Mouse (Mus musculus) erythroblast, embryonic 14.5 days (primary cell): ENCODE results near the gene Aatk. TPM values are rescaled to one million over a fixed set of nuclear protein-coding genes. Genes with fewer than 3 reads are reported as not detected.

Experiments
- H3K27me3 ChIP-seq: 2 replicates; pipeline ENCODE4 v1.6.1; 2012; ENCODE audit warnings: inconsistent platforms; ENCODE audit not compliant: control insufficient read depth
- H3K36me3 ChIP-seq: 2 replicates; pipeline ENCODE4 v1.6.1; 2012; ENCODE audit warnings: mild to moderate bottlenecking, inconsistent platforms; ENCODE audit not compliant: control insufficient read depth
- H3K4me1 ChIP-seq: 2 replicates; pipeline ENCODE4 v1.6.1; 2012; ENCODE audit warnings: inconsistent platforms; ENCODE audit not compliant: control insufficient read depth
- H3K4me3 ChIP-seq: replicated peaks from 2 replicates; pipeline ENCODE3; 2012; ENCODE audit warnings: moderate library complexity, mild to moderate bottlenecking, inconsistent platforms
- H3K9me3 ChIP-seq: 2 replicates; pipeline ENCODE4 v1.6.1; 2012; ENCODE audit warnings: low read length, inconsistent platforms, mixed read lengths; ENCODE audit not compliant: control insufficient read depth
- GATA1 ChIP-seq: IDR thresholded peaks from 2 replicates; pipeline ENCODE4 v1.6.1; 2012; ENCODE audit warnings: low read length, inconsistent platforms, mixed read lengths
- TAL1 ChIP-seq: IDR thresholded peaks from 3 replicates; pipeline ENCODE4 v1.6.1; 2012; ENCODE audit warnings: low read length, inconsistent platforms, mixed read lengths
- polyA plus RNA-seq: library from polyadenylated mRNA; stranded (reverse); fragments of >175 nt; gene quantifications from 2 replicates; pipeline ENCODE4 v1.2.3, GENCODE M21; 2012

Gene Aatk
- polyA plus RNA-seq, 1 experiment: 0.03 TPM

DNA sequence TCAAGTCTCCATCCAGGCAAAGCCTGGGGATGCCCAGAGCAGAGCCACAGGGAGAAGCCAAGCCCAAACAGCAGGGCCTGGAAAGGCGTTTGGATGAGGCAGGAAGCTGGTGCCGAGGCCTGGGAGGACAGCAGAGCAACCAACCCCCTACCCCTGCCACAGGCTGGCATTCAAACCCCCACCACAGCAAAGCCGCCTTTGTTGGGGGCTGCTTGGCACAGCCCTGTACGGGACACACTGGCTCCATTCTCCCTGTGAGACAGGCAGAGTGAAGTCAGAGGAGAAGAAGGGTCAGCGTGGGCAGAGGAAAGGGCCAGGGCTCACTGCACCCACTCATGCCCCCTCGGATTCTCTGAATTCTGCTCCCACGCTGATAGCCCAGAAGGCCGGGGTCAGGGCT is 30.0 kb downstream of the Aatk start:
- TF ChIP-seq TAL1 (no peak), GATA1 (no peak)
- peaks cover 3% of the 10 kb centered on the region; the same call in 1 of the 2 replicates for H3K4me1 ChIP-seq
- H3K36me3 ChIP-seq: no peaks in the 10 kb centered on the region
- H3K4me3 ChIP-seq: no peak overlapping the region
- no peaks in the 10 kb centered on the region for H3K9me3 ChIP-seq
- H3K27me3 ChIP-seq: peaks cover 4% of the 10 kb centered on the region; the same call in 1 of the 2 replicates

- Histone ChIP-seq H3K9me3 (no peaks in the 10 kb centered on the region), H3K36me3 (no peaks in the 10 kb centered on the region), H3K4me1 (peaks cover 3% of the 10 kb centered on the region; the same call in 1 of the 2 replicates), H3K27me3 (peaks cover 8% of the 10 kb centered on the region), H3K4me3 (no peak overlapping the region)
- TF ChIP-seq TAL1 (no peak), GATA1 (no peak)
Measured at GRCm38 (mm10) chr11:120014758-120015157, 32.2 kb downstream of the Aatk start.

DNA sequence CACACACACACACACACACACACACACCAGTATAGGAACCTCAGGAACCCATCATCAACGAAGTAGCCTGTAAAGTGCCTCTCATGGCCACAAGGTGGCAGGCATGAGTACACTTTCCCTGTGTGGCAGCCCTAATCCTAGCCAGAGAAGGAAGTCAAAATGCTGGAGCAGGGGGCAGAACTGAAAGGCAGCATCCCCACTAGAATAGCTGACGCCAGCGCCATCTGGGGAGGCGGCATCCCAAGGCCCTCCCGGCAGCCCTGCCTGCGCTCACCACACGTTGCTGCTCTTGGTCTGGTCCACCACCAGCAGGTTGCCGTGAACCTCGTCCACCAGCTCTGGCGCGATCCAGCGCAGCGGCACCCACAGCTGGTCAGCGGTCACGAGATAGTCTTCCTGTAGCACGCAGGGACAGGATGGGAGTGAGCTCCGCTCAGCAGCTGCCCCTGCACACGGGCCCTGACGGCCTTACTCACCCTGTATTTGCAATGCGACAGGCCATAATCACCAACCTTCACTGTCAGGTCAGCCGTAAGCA is 33.7 kb downstream of the Aatk start:
- no peaks in the 10 kb centered on the region for H3K36me3 ChIP-seq
- no peak overlapping the region for H3K4me3 ChIP-seq
- peaks cover 3% of the 10 kb centered on the region; the same call in 1 of the 2 replicates for H3K4me1 ChIP-seq
- H3K27me3 ChIP-seq: peaks cover 8% of the 10 kb centered on the region
- TF ChIP-seq TAL1 (no peak), GATA1 (no peak)
- no peaks in the 10 kb centered on the region for H3K9me3 ChIP-seq

- Histone ChIP-seq H3K4me3 (no peak overlapping the region), H3K36me3 (no peaks in the 10 kb centered on the region), H3K4me1 (peaks cover 3% of the 10 kb centered on the region; the same call in 1 of the 2 replicates), H3K9me3 (no peaks in the 10 kb centered on the region), H3K27me3 (peaks cover 8% of the 10 kb centered on the region)
- TF ChIP-seq TAL1 (no peak), GATA1 (no peak)
Measured at GRCm38 (mm10) chr11:120012702-120013101, 34.3 kb downstream of the Aatk start.

DNA sequence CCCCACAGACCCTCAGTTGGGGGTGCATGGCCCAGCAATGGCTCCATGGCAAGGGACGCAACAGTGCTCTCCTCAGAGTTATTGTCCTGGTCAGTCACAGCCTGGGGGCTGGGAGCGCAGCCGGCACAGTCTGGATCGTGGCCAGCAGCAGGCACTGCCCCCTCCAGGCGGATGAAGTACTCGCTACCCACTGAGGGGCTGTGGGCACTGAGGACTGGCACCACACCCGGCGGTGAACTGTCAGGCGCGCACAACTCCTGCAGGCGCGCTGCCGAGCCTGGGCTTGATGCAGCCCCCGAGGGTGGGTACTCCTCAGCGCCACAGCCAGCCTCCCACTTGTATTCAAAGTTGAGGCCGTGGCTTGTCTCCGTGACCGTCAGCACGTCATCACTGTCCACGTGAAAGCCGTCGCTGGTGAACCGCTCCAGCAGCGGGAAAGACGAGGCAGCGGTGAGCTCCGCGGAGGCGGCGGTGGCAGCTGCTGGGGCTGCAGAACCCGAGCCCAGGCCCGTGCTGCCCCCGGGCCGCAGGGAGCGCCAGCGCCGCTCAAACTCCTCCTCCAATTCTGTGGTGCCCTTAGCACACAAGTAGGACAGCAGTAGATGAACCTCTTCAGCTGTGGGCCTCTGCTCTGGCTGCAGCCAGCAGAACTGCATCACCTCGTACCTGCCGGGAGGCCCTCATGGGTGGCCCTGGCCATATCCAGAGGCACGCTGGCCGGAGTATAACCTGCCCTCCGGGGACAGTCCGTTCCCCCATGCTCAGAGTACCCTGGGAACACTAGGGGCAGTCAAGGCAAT is 35.0 kb downstream of the Aatk start:
- H3K27me3 ChIP-seq: peaks cover 8% of the 10 kb centered on the region
- TF ChIP-seq TAL1 (no peak), GATA1 (no peak)
- H3K4me1 ChIP-seq: peaks cover 3% of the 10 kb centered on the region; the same call in 1 of the 2 replicates
- no peaks in the 10 kb centered on the region for H3K36me3 ChIP-seq
- no peak overlapping the region for H3K4me3 ChIP-seq
- no peaks in the 10 kb centered on the region for H3K9me3 ChIP-seq

DNA sequence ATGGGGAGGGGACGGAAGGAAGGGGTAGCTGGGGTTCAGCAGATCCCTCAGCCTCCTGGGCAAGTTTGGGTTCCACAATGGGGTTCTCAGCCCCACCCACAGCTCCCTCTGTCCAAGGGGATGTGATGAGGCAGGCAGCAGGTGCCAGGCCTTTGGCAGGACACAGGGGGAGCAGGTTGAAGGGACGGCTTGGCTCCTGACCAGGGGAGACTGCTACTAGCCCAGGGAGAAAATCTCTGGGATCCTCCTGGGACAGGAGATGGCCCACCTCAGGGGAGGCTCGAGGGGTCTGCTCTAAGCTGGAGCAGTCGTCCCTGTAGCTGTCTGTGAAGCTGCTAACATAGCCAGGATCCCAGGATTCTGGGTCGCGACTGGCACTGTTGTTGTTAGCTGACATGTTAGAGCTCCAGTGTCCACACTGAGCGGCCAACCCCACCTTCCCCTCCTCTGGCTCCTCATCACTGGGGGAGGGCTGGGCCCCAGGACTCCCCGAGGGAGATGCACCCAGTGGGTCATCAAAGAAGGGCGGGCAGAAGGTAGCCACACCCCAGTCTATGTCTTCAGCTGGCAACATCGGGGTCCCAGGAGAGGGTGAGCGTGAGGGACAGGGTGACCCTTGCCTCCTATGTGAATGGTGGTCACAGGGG is 35.7 kb downstream of the Aatk start:
- Histone ChIP-seq H3K36me3 (no peaks in the 10 kb centered on the region), H3K9me3 (no peaks in the 10 kb centered on the region), H3K4me3 (no peak overlapping the region), H3K4me1 (peaks cover 3% of the 10 kb centered on the region; the same call in 1 of the 2 replicates), H3K27me3 (peaks cover 8% of the 10 kb centered on the region)
- no peak for TF ChIP-seq TAL1
- TF ChIP-seq GATA1: no peak

DNA sequence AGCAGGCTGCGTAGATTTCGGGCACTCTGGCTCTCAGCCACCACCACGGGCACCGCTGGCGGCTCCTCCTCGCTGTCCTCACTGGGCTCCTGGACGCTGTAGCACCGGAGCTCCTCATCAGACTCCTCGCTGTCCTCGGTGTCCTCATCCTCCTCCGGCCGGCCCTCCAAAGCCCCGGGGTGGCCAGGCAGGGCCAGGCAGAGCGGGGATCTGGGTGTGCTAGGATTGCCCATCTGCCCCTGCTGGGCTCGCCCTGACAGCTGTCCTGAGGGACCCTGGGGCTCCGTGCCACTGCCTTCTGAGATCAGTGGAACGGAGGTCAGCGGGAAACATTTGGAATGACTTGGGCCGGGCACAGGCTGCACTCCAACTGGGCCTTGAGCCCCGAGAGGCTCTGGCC is 37.0 kb downstream of the Aatk start:
- TF ChIP-seq TAL1: no peak
- TF ChIP-seq GATA1: no peak
- no peak overlapping the region for H3K4me3 ChIP-seq
- H3K9me3 ChIP-seq: no peaks in the 10 kb centered on the region
- H3K36me3 ChIP-seq: no peaks in the 10 kb centered on the region; the same call in 1 of the 2 replicates
- peaks cover 8% of the 10 kb centered on the region for H3K27me3 ChIP-seq
- H3K4me1 ChIP-seq: peaks cover 3% of the 10 kb centered on the region; the same call in 1 of the 2 replicates

- TF ChIP-seq TAL1 (no peak), GATA1 (no peak)
- Histone ChIP-seq H3K9me3 (no peaks in the 10 kb centered on the region), H3K36me3 (no peaks in the 10 kb centered on the region; the same call in 1 of the 2 replicates), H3K27me3 (peaks cover 8% of the 10 kb centered on the region), H3K4me3 (no peak overlapping the region), H3K4me1 (peaks cover 3% of the 10 kb centered on the region; the same call in 1 of the 2 replicates)
Measured at GRCm38 (mm10) chr11:120008956-120009355, 38.0 kb downstream of the Aatk start.

- TF ChIP-seq GATA1 (no peak), TAL1 (no peak)
- H3K4me1 ChIP-seq: peaks cover 3% of the 10 kb centered on the region; the same call in 1 of the 2 replicates
- no peaks in the 10 kb centered on the region; the same call in 1 of the 2 replicates for H3K36me3 ChIP-seq
- peaks cover 8% of the 10 kb centered on the region for H3K27me3 ChIP-seq
- no peak overlapping the region for H3K4me3 ChIP-seq
- no peaks in the 10 kb centered on the region for H3K9me3 ChIP-seq
Measured at GRCm38 (mm10) chr11:120008501-120008900, 38.5 kb downstream of the Aatk start.
